Mouse (Mus musculus) ES-Bruce4 (cell line): ENCODE measurements at regions not wholly inside any gene's neighbourhood (a gene's known extent, or its start where the extent isn't known, plus 50 kb on each side); places are given as distances from the start of the nearest gene placed in this dataset.

Experiments
- H3K27ac ChIP-seq: 2 replicates; pipeline ENCODE4 v1.5.1; 2012; ENCODE audit warnings: low read length, inconsistent platforms; ENCODE audit not compliant: insufficient read depth
- H3K27me3 ChIP-seq: 2 replicates; pipeline ENCODE4 v1.6.1; 2012; ENCODE audit warnings: mild to moderate bottlenecking, low read length, inconsistent platforms; ENCODE audit not compliant: control insufficient read depth, poor library complexity, insufficient read depth, severe bottlenecking
- H3K36me3 ChIP-seq: 2 replicates; pipeline ENCODE4 v1.6.1; 2012; ENCODE audit warnings: inconsistent platforms, mild to moderate bottlenecking, low read length, moderate library complexity; ENCODE audit not compliant: control insufficient read depth, poor library complexity, insufficient read depth, severe bottlenecking
- H3K4me1 ChIP-seq: one replicate; pipeline ENCODE4 v1.8.1; 2011; ENCODE audit warnings: low read length; ENCODE audit not compliant: control insufficient read depth, insufficient read depth
- H3K4me3 ChIP-seq: 2 replicates; pipeline ENCODE4 v1.5.1; 2011; ENCODE audit warnings: low read depth, mild to moderate bottlenecking, low read length
- H3K9ac ChIP-seq: 2 replicates; pipeline ENCODE4 v1.6.1; 2012; ENCODE audit warnings: low read depth, mild to moderate bottlenecking, inconsistent platforms; ENCODE audit not compliant: poor library complexity, severe bottlenecking
- H3K9me3 ChIP-seq: replicated peaks from 2 replicates; pipeline ENCODE4 v1.6.1; 2012; ENCODE audit warnings: mild to moderate bottlenecking, low read length, inconsistent platforms; ENCODE audit not compliant: control insufficient read depth, poor library complexity, insufficient read depth, severe bottlenecking
- CTCF ChIP-seq: IDR thresholded peaks from one replicate; pipeline ENCODE4 v1.8.1; 2011; ENCODE audit warnings: low read depth, low read length
- EP300 ChIP-seq: IDR thresholded peaks from 2 replicates; pipeline ENCODE4 v1.6.1; 2011; ENCODE audit warnings: low read depth, low read length; ENCODE audit not compliant: insufficient read depth
- POLR2A ChIP-seq: IDR thresholded peaks from one replicate; pipeline ENCODE4 v1.8.1; 2011; ENCODE audit warnings: low read length; ENCODE audit not compliant: insufficient read depth

GRCm38 (mm10) chr17:45850976-45851375 is 117.3 kb upstream of the 1600014C23Rik start:
- no peak for TF ChIP-seq CTCF
- no peak for TF ChIP-seq POLR2A
- no peak for TF ChIP-seq EP300
- no peak overlapping the region for H3K27ac ChIP-seq

GRCm38 (mm10) chr17:45850174-45850573 is 116.5 kb upstream of the 1600014C23Rik start:
- H3K4me1 ChIP-seq: peaks cover 6% of the 10 kb centered on the region
- TF ChIP-seq CTCF: no peak
- TF ChIP-seq POLR2A: no peak
- H3K9ac ChIP-seq: no peak overlapping the region
- H3K4me3 ChIP-seq: no peak overlapping the region
- no peak overlapping the region for H3K27ac ChIP-seq
- H3K27me3 ChIP-seq: no peaks in the 10 kb centered on the region
- H3K9me3 ChIP-seq: no peaks in the 10 kb centered on the region
- no peaks in the 10 kb centered on the region for H3K36me3 ChIP-seq

More at GRCm38 (mm10) chr17:45850976-45851375, 117.3 kb upstream of the 1600014C23Rik start:
- no peak overlapping the region for H3K4me3 ChIP-seq
- H3K36me3 ChIP-seq: no peaks in the 10 kb centered on the region
- H3K27me3 ChIP-seq: no peaks in the 10 kb centered on the region
- no peaks in the 10 kb centered on the region for H3K9me3 ChIP-seq
- H3K9ac ChIP-seq: no peak overlapping the region
- peaks cover 6% of the 10 kb centered on the region for H3K4me1 ChIP-seq

DNA sequence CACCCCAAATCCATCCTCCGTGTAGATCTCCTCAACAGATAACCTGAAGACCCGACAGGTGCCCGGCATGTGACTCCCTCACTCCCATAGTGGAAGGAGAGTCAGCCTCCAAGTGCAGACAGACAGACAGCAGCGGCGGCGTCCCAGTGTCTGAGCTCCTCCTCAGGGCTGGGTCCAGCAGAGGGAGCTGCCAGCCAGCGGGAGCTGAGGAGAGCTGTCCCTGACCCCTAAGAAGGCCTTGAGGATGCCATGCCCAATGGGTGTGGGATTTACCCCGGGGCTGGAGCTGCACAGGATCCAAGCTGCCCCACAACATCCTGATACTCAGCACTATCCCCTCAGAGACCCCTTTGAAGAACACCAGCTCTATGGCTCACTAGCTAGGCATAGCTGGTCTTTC is 115.0 kb upstream of the 1600014C23Rik start:
- Histone ChIP-seq H3K4me3 (no peak overlapping the region), H3K9ac (no peak overlapping the region), H3K27me3 (no peaks in the 10 kb centered on the region), H3K9me3 (no peaks in the 10 kb centered on the region), H3K4me1 (peaks cover 6% of the 10 kb centered on the region), H3K36me3 (no peaks in the 10 kb centered on the region), H3K27ac (no peak overlapping the region)
- TF ChIP-seq CTCF (peak; percentile 60), EP300 (no peak), POLR2A (no peak)

DNA sequence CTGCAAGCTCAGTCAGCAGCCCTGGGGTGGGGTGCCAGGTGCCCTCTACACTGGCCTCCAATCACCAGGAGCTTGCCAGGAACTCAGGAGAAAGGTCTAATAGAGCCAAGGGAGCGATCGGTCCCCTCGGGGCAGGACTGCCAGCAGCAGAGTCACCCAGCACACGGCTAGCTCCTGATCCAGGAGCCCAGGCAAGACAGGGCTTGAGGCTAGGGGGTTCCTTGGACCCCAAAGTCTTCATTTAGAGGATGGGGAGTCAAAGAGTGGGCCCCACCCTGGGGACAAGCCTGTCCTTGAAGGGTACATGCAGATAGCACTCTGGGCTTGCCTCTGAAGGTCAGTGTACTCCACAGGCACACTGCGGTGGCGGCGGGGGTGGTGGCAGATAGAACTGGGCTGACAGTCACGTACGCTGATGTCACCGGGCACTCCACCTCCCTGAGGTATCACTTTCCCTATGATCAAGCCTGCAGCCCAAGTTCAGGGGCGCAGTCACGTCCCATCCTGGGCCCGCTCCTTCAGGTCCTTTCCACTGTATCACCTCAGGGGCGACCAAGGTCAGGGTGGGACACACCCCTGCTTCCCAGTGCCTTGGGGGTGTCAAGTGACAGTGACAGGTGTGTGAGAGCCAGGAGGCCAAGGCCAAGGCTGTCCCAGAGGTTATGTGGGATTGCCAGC is 114.2 kb upstream of the 1600014C23Rik start:
- no peak for TF ChIP-seq POLR2A
- peak; percentile 38; the same call in 1 of the 2 replicates for TF ChIP-seq EP300
- Histone ChIP-seq H3K36me3 (no peaks in the 10 kb centered on the region), H3K27ac (no peak overlapping the region), H3K4me3 (no peak overlapping the region), H3K9me3 (no peaks in the 10 kb centered on the region), H3K4me1 (peaks cover 6% of the 10 kb centered on the region), H3K27me3 (no peaks in the 10 kb centered on the region), H3K9ac (no peak overlapping the region)

DNA sequence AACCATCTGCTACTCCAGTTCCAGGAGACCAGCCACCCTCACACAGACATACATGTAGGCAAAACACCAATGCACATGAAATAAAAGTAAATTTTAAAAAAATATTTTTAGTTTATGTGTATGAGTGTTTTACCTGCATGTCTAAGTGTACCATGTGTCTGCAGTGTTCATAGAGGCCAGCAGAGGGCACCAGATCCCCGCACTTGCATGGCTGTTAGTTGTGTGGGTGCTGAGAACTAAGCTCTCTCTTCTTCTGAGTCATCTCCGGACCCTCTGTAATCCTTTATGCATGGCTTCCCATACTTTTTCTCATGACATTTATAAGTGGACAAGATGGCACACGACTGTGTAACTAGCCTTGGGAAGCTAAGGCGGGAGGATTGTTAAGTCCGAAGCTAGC is 112.2 kb upstream of the 1600014C23Rik start:
- Histone ChIP-seq H3K27ac (no peak overlapping the region; the same call in 1 of the 2 replicates), H3K36me3 (no peaks in the 10 kb centered on the region), H3K9ac (no peak overlapping the region), H3K4me1 (peaks cover 6% of the 10 kb centered on the region), H3K9me3 (no peaks in the 10 kb centered on the region), H3K4me3 (no peak overlapping the region), H3K27me3 (no peaks in the 10 kb centered on the region)
- peak; percentile 72 for TF ChIP-seq CTCF
- no peak for TF ChIP-seq POLR2A

DNA sequence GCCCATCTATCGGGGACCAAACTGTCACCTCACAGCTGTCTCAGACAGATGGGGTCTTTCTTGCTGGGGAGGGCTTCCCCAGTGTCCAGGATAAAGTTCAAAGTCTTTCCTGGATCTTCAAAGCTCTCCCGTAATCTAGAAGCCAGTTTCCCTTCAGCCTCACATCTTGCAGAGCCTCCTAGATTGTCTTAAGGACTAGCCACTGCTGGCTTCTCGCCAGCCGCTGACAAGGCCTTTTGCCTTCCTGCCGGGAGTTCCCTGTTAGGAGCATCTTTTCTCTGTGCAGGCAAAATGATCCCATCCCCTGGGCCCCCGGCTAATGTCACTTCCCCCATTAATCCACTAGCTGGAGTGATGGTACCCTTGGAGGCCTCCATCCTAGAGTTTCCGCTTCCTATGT is 103.1 kb upstream of the 1600014C23Rik start:
- no peaks in the 10 kb centered on the region for H3K4me1 ChIP-seq
- H3K36me3 ChIP-seq: no peaks in the 10 kb centered on the region
- H3K9me3 ChIP-seq: no peaks in the 10 kb centered on the region
- no peak overlapping the region for H3K4me3 ChIP-seq
- no peaks in the 10 kb centered on the region for H3K27me3 ChIP-seq
- TF ChIP-seq POLR2A (no peak), CTCF (no peak)
- no peak overlapping the region for H3K27ac ChIP-seq
- H3K9ac ChIP-seq: no peak overlapping the region

DNA sequence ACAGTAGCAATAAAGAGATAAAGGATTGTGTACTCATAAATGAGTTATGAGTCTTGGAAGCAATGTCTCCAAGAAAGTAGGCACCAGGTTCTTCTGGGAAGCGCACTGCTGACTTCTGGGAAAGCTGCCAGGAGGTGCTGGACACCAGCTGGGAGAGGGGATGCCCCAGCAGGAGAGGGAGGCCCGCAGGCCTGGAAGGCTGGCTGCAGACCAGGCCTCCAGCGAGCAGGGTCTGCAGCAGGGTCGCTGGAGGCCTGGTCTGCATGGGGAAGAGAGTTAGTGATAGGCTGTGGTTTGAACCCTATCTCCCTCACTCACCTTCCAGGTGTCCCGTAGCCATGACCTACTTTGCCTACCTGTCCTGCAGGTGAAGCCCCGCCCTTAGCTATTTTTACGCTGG is 102.6 kb upstream of the 1600014C23Rik start:
- Histone ChIP-seq H3K27me3 (no peaks in the 10 kb centered on the region), H3K4me1 (no peaks in the 10 kb centered on the region), H3K9me3 (no peaks in the 10 kb centered on the region), H3K9ac (no peak overlapping the region), H3K27ac (no peak overlapping the region), H3K36me3 (no peaks in the 10 kb centered on the region), H3K4me3 (no peak overlapping the region)
- no peak for TF ChIP-seq CTCF
